Mouse (Mus musculus): ENCODE measurements around the gene Sdf4. TPM values are rescaled to one million over a fixed set of nuclear protein-coding genes. Genes with fewer than 3 reads are reported as not detected.
A peak's percentile ranks its signal among the peaks of the same experiment; 100 is the strongest.

Gene Sdf4
- polyA plus RNA-seq, 1 experiment from 2014 or later, result 136 TPM

- Histone ChIP-seq H3K9ac (ENCODE audit: low read depth, low read length) (peak overlapping the region; percentile 71; the same call in 1 of the 2 replicates), H3K27ac (ENCODE audit: low read depth, low read length) (no peak overlapping the region), H3K27me3 (ENCODE audit: control insufficient read depth, insufficient read depth, low read length) (no peaks in the 10 kb centered on the region), H3K36me3 (ENCODE audit: control insufficient read depth, insufficient read depth, low read length) (no peaks in the 10 kb centered on the region), H3K4me3 (ENCODE audit: low read depth, low read length) (peak overlapping the region; percentile 41), H3K9me3 (ENCODE audit: control insufficient read depth, low read length) (no peaks in the 10 kb centered on the region), H3K4me2 (replicated peaks; ENCODE audit: low read depth, low read length) (peak overlapping the region; percentile 90; the same call in 1 of the 2 replicates), H3K4me1 (replicated peaks; ENCODE audit: control insufficient read depth, insufficient read depth, low read length) (peaks cover 2% of the 10 kb centered on the region; the same call in 1 of the 2 replicates)
- no peak for ATAC-seq (ENCODE audit: low FRiP score)
- 58% methylated on average over 7 of the region's 7 CpGs for WGBS
- DNase-seq (ENCODE audit: low spot score), result no peak
Observed at GRCm38 (mm10) chr4:155963106-155963505, 29.6 kb upstream of the Sdf4 start.

DNA sequence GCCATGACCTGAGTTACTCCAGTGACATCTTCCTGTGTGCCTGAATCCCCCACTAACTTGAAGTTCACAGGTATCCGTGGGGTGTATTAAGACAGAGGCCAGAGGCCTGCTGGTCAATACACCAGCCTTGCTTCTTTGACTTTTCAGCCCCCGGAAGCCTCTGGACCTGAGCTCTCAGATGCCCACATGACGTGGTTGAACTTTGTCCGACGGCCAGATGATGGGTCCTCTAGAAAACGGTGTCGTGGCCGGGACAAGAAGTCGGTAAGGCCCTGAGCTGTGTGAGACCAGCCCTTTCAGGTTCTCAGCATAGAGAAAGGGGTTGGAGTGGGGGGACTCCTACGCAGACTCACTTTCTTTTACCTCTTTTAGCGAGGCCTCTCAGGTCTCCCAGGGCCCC, 28.3 kb upstream of the Sdf4 start:
- DNase-seq (ENCODE audit: low spot score), result no peak
- peaks cover 2% of the 10 kb centered on the region; the same call in 1 of the 2 replicates for H3K4me1 ChIP-seq (replicated peaks; ENCODE audit: control insufficient read depth, insufficient read depth, low read length)
- no peak overlapping the region for H3K4me2 ChIP-seq (replicated peaks; ENCODE audit: low read depth, low read length)
- no peaks in the 10 kb centered on the region for H3K9me3 ChIP-seq (ENCODE audit: control insufficient read depth, low read length)
- H3K36me3 ChIP-seq (ENCODE audit: control insufficient read depth, insufficient read depth, low read length), result no peaks in the 10 kb centered on the region
- H3K27ac ChIP-seq (ENCODE audit: low read depth, low read length), result no peak overlapping the region
- WGBS, result 94% methylated on average over 11 of the region's 11 CpGs
- no peaks in the 10 kb centered on the region for H3K27me3 ChIP-seq (ENCODE audit: control insufficient read depth, insufficient read depth, low read length)
- no peak for ATAC-seq (ENCODE audit: low FRiP score)
- H3K9ac ChIP-seq (ENCODE audit: low read depth, low read length), result no peak overlapping the region
- no peak overlapping the region for H3K4me3 ChIP-seq (ENCODE audit: low read depth, low read length)

DNA sequence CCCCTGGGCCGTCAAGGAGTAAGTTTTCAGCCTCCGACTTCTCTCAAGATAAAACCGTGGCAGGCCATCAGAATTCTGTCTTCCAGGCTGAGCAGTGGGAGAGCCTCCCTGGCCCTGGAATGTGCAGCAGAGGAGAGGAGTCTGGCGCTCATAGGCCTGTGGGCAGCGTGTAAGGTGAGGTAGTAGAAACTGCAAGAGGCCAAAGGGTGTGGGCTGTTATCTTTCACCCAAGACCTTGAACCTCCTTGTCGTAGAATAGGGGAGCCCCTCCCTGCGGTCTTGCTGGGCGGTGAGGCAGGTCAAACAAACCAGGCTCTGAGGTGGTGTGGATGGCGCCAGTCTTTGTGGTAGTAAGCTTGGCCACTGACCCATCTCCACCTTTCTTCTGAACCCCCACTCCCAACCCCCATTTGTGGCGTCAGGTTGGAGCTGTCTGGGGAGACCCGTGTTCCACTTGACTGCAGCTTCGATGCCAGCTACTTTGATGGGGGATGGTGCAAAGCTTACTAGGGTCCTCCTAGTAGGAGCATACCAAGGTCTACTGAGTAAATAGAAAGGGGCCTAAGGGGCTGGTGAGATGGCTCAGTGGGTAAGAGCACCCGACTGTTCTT, 23.5 kb upstream of the Sdf4 start:
- Histone ChIP-seq H3K9ac (ENCODE audit: low read depth, low read length) (no peak overlapping the region), H3K27me3 (ENCODE audit: control insufficient read depth, insufficient read depth, low read length) (no peaks in the 10 kb centered on the region), H3K4me2 (replicated peaks; ENCODE audit: low read depth, low read length) (no peak overlapping the region), H3K4me3 (ENCODE audit: low read depth, low read length) (no peak overlapping the region), H3K36me3 (ENCODE audit: control insufficient read depth, insufficient read depth, low read length) (no peaks in the 10 kb centered on the region), H3K4me1 (replicated peaks; ENCODE audit: control insufficient read depth, insufficient read depth, low read length) (no peaks in the 10 kb centered on the region), H3K27ac (ENCODE audit: low read depth, low read length) (no peak overlapping the region), H3K9me3 (ENCODE audit: control insufficient read depth, low read length) (no peaks in the 10 kb centered on the region)
- 86% methylated on average over 12 of the region's 13 CpGs for WGBS
- DNase-seq (ENCODE audit: low spot score) (no peak), ATAC-seq (ENCODE audit: low FRiP score) (no peak)

DNA sequence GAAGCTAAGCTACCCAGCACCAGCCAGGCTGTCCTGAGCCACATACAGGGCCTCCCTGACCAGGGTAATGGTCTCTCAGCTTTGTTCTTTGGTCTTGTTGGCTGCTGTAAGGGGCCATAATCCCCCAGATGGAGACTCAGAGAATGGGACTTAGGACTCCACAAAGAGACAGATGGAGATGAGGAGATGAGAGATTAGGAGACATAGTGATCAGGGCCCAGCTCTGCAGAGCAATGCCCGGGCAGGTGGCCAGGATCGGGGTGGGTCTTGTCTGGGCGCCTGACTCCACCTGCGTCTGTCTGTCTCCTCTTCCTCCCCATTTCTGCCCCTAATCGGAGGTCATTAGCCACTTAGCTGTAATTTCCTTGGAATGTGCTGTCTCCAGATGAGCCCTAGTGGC, 22.4 kb upstream of the Sdf4 start:
- Histone ChIP-seq H3K4me1 (replicated peaks; ENCODE audit: control insufficient read depth, insufficient read depth, low read length) (no peaks in the 10 kb centered on the region), H3K27ac (ENCODE audit: low read depth, low read length) (no peak overlapping the region), H3K9ac (ENCODE audit: low read depth, low read length) (no peak overlapping the region), H3K4me2 (replicated peaks; ENCODE audit: low read depth, low read length) (no peak overlapping the region), H3K4me3 (ENCODE audit: low read depth, low read length) (no peak overlapping the region), H3K9me3 (ENCODE audit: control insufficient read depth, low read length) (no peaks in the 10 kb centered on the region), H3K27me3 (ENCODE audit: control insufficient read depth, insufficient read depth, low read length) (no peaks in the 10 kb centered on the region), H3K36me3 (ENCODE audit: control insufficient read depth, insufficient read depth, low read length) (no peaks in the 10 kb centered on the region)
- DNase-seq (ENCODE audit: low spot score) (no peak), ATAC-seq (ENCODE audit: low FRiP score) (no peak)
- WGBS, result 92% methylated on average over 5 of the region's 5 CpGs

- Histone ChIP-seq H3K4me3 (ENCODE audit: low read depth, low read length) (no peak overlapping the region), H3K9me3 (ENCODE audit: control insufficient read depth, low read length) (no peaks in the 10 kb centered on the region), H3K36me3 (ENCODE audit: control insufficient read depth, insufficient read depth, low read length) (no peaks in the 10 kb centered on the region), H3K27ac (ENCODE audit: low read depth, low read length) (no peak overlapping the region), H3K27me3 (ENCODE audit: control insufficient read depth, insufficient read depth, low read length) (no peaks in the 10 kb centered on the region), H3K9ac (ENCODE audit: low read depth, low read length) (no peak overlapping the region), H3K4me1 (replicated peaks; ENCODE audit: control insufficient read depth, insufficient read depth, low read length) (no peaks in the 10 kb centered on the region), H3K4me2 (replicated peaks; ENCODE audit: low read depth, low read length) (no peak overlapping the region)
- no peak for DNase-seq (ENCODE audit: low spot score)
- 62% methylated on average over 6 of the region's 6 CpGs for WGBS
- no peak for ATAC-seq (ENCODE audit: low FRiP score)
Observed at GRCm38 (mm10) chr4:155972651-155973050, 20.0 kb upstream of the Sdf4 start.

DNA sequence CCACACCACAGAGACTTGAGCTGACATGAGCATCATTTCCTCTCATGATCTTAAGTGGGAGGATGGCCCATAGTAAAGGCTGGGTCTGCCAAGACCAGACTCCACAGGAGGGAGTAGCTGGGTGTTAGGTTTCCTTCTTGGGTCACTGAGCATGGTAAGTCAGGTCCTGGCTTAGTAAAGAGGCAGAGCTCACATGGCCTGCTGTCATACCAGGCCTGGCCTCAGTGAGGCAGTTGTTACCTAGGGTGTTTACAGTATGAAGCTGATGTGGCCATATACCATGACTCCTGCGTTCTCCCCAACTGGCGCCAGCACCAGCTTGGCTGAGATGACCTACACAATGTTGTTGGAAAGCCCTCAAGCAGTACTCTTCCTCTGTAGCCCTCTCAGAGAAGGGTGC, 19.4 kb upstream of the Sdf4 start:
- Histone ChIP-seq H3K4me3 (ENCODE audit: low read depth, low read length) (no peak overlapping the region), H3K36me3 (ENCODE audit: control insufficient read depth, insufficient read depth, low read length) (no peaks in the 10 kb centered on the region), H3K27me3 (ENCODE audit: control insufficient read depth, insufficient read depth, low read length) (no peaks in the 10 kb centered on the region), H3K9me3 (ENCODE audit: control insufficient read depth, low read length) (no peaks in the 10 kb centered on the region), H3K9ac (ENCODE audit: low read depth, low read length) (no peak overlapping the region), H3K27ac (ENCODE audit: low read depth, low read length) (no peak overlapping the region), H3K4me2 (replicated peaks; ENCODE audit: low read depth, low read length) (no peak overlapping the region), H3K4me1 (replicated peaks; ENCODE audit: control insufficient read depth, insufficient read depth, low read length) (no peaks in the 10 kb centered on the region)
- WGBS, result 84% methylated on average over 2 of the region's 2 CpGs
- ATAC-seq (ENCODE audit: low FRiP score), result no peak
- no peak for DNase-seq (ENCODE audit: low spot score)

- WGBS, result 80% methylated on average over 12 of the region's 12 CpGs
- Histone ChIP-seq H3K4me3 (ENCODE audit: low read depth, low read length) (no peak overlapping the region), H3K9me3 (ENCODE audit: control insufficient read depth, low read length) (no peaks in the 10 kb centered on the region), H3K27me3 (ENCODE audit: control insufficient read depth, insufficient read depth, low read length) (no peaks in the 10 kb centered on the region), H3K4me1 (replicated peaks; ENCODE audit: control insufficient read depth, insufficient read depth, low read length) (no peaks in the 10 kb centered on the region), H3K4me2 (replicated peaks; ENCODE audit: low read depth, low read length) (no peak overlapping the region), H3K36me3 (ENCODE audit: control insufficient read depth, insufficient read depth, low read length) (no peaks in the 10 kb centered on the region), H3K9ac (ENCODE audit: low read depth, low read length) (no peak overlapping the region), H3K27ac (ENCODE audit: low read depth, low read length) (no peak overlapping the region)
- DNase-seq (ENCODE audit: low spot score), result no peak
- no peak for ATAC-seq (ENCODE audit: low FRiP score)
Observed at GRCm38 (mm10) chr4:155981436-155982082, 11.1 kb upstream of the Sdf4 start.

DNA sequence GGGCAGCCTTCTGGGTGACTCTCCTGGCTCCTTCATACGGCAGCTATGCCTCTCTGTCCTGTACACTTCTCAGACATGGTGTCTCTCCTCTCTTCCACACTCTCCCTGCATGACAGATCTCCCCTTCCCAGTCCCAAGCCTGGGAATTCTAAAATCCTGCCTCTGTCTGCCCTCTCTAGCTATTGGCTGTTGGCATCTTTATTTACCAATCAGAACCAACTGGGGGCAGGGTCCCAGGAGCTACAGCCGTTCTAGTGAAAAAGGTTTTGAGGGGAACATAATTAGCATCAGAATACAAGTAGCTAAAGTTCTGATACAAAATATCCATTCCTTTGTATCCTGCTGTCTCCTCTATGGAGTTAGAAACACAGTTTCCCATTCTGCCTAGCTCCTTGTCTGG, 8.9 kb upstream of the Sdf4 start:
- Histone ChIP-seq H3K9me3 (ENCODE audit: control insufficient read depth, low read length) (no peaks in the 10 kb centered on the region), H3K4me1 (replicated peaks; ENCODE audit: control insufficient read depth, insufficient read depth, low read length) (no peaks in the 10 kb centered on the region), H3K36me3 (ENCODE audit: control insufficient read depth, insufficient read depth, low read length) (no peaks in the 10 kb centered on the region), H3K27me3 (ENCODE audit: control insufficient read depth, insufficient read depth, low read length) (no peaks in the 10 kb centered on the region), H3K27ac (ENCODE audit: low read depth, low read length) (no peak overlapping the region), H3K4me3 (ENCODE audit: low read depth, low read length) (no peak overlapping the region), H3K4me2 (replicated peaks; ENCODE audit: low read depth, low read length) (no peak overlapping the region), H3K9ac (ENCODE audit: low read depth, low read length) (no peak overlapping the region)
- DNase-seq (ENCODE audit: low spot score), result no peak
- WGBS, result 16% methylated on average over 2 of the region's 2 CpGs
- ATAC-seq (ENCODE audit: low FRiP score), result no peak
